In genomic region chr2:132140536-132140935, GRCm38 (mm10) we compare ENCODE assay signal across 25 mouse cellular contexts. TPM values are rescaled to one million over a fixed set of nuclear protein-coding genes. Genes with fewer than 3 reads are reported as not detected.
DNase-seq lines count a peak whose midpoint lies in the region; ATAC-seq and TF ChIP-seq lines count a peak whose summit lies in the region.
"Had no signal": no experiment of that assay in that cellular context is flagged by ENCODE, and none has a peak within 500 bp of the region (broad histone marks: within the 10 kb centered on the region; RNA-seq: fewer than 3 reads in every experiment).

No protein-coding gene starts in this region.

- peak; percentile 29 for DNase-seq in adrenal gland, postnatal 10 days
- no peak for DNase-seq in adrenal gland, adult 8-10 months
- DNase-seq in kidney, postnatal 0 days (ENCODE audit: low spot score) = no peak
- DNase-seq in kidney, adult 8-10 months = no peak
- DNase-seq in brain, adult 2 months (ENCODE audit: low read depth, low spot score) = peak; percentile 58
- no peak for DNase-seq in cerebellum, postnatal 4 days (ENCODE audit: low spot score in 2 of 2)
- DNase-seq: cerebellum, adult 8-10 months; cerebellum, postnatal 25 days; gastrocnemius, adult 2 months; gastrocnemius, postnatal 36 days; heart, postnatal 10 days; kidney, adult 2 months; kidney, postnatal 10 days; liver, embryonic 13.5 days; lung, adult 18-20 months; lung, postnatal 10 days; midbrain, embryonic 14.5 days had no signal

- no peak overlapping the region for H3K4me3 ChIP-seq in kidney, postnatal 0 days (replicated peaks; ENCODE audit: low read depth, low read length)
- H3K4me3 ChIP-seq in E14TG2a.4 (replicated peaks; ENCODE audit: low read length) = no peak overlapping the region
- H3K4me3 ChIP-seq: gastrocnemius, adult 2 months; heart, embryonic 13.5 days; hindbrain, embryonic 10.5 days; hindbrain, embryonic 15.5 days; limb, embryonic 10.5 days; limb, embryonic 15.5 days; liver, embryonic 13.5 days had no signal

- H3K9me3 ChIP-seq in kidney, postnatal 0 days (replicated peaks; ENCODE audit: low read length) = no peaks in the 10 kb centered on the region
- H3K9me3 ChIP-seq in E14TG2a.4 (ENCODE audit: low read length) = no peaks in the 10 kb centered on the region
- H3K9me3 ChIP-seq: heart, embryonic 13.5 days; hindbrain, embryonic 10.5 days; hindbrain, embryonic 15.5 days; limb, embryonic 10.5 days; limb, embryonic 15.5 days; liver, embryonic 13.5 days had no signal

- WGBS in kidney, postnatal 0 days = 72% methylated on average over 10 of the region's 10 CpGs

- H3K36me3 ChIP-seq in kidney, postnatal 0 days (ENCODE audit: insufficient read depth, low read length) = no peaks in the 10 kb centered on the region
- peaks cover 14% of the 10 kb centered on the region; the same call in 1 of the 2 replicates for H3K36me3 ChIP-seq in E14TG2a.4 (ENCODE audit: insufficient read depth, low read length)
- H3K36me3 ChIP-seq: hindbrain, embryonic 15.5 days; limb, embryonic 15.5 days had no signal

- H3K4me2 ChIP-seq in kidney, postnatal 0 days (ENCODE audit: low read length) = no peak overlapping the region
- H3K4me2 ChIP-seq: heart, embryonic 13.5 days; hindbrain, embryonic 15.5 days; limb, embryonic 15.5 days; liver, embryonic 13.5 days had no signal

- no peak overlapping the region for H3K27ac ChIP-seq in kidney, postnatal 0 days
- H3K27ac ChIP-seq: gastrocnemius, adult 2 months; heart, embryonic 13.5 days; hindbrain, embryonic 10.5 days; hindbrain, embryonic 15.5 days; limb, embryonic 10.5 days; limb, embryonic 15.5 days; liver, embryonic 13.5 days had no signal

- no peaks in the 10 kb centered on the region; the same call in 1 of the 2 replicates for H3K4me1 ChIP-seq in kidney, postnatal 0 days (replicated peaks; ENCODE audit: insufficient read depth, low read length)
- peaks cover 80% of the 10 kb centered on the region for H3K4me1 ChIP-seq in E14TG2a.4 (replicated peaks; ENCODE audit: low read depth, low read length)

- no peaks in the 10 kb centered on the region for H3K27me3 ChIP-seq in kidney, postnatal 0 days (ENCODE audit: insufficient read depth, low read length)
- H3K27me3 ChIP-seq in E14TG2a.4 (ENCODE audit: insufficient read depth, low read length) = 0 out of 2 replicates have a peak, but pooled peaks cover 8% of the 10 kb centered on the region
- H3K27me3 ChIP-seq: heart, embryonic 13.5 days; hindbrain, embryonic 15.5 days had no signal

- no peak for ATAC-seq in kidney, postnatal 0 days (replicated peaks; ENCODE audit: low FRiP score, low read depth)
- ATAC-seq: forebrain, embryonic 14.5 days; inflammation-experienced regulatory T-cells, adult 6 months had no signal

- H3K9ac ChIP-seq in kidney, postnatal 0 days (ENCODE audit: low read depth, low read length) = no peak overlapping the region
- H3K9ac ChIP-seq: heart, embryonic 13.5 days; hindbrain, embryonic 15.5 days; limb, embryonic 15.5 days; liver, embryonic 13.5 days had no signal

- TF ChIP-seq CTCF in kidney, postnatal 0 days (IDR thresholded peaks at IDR 0.05; ENCODE audit: low read depth) = peak; percentile 27; the same call in 1 of the 2 replicates
- 0 out of 2 replicates have a peak, but pooled peaks have one; percentile 4 for TF ChIP-seq CTCF in E14TG2a.4 (conservative IDR thresholded peaks at IDR 0.05; ENCODE audit: low read length)

RNA-seq across cellular contexts. Expression of gene Slc23a2, which starts 4.4 kb away (rescaled TPM):
- 10 to 100 TPM; 36.6 to 66.0 TPM for total RNA-seq in adrenal gland, postnatal 10 days (2021)
- 100 to 1,000 TPM; 102 to 154 (median 134) TPM for total RNA-seq in adrenal gland, adult 8-10 months (2022)
- polyA plus RNA-seq in kidney, postnatal 0 days (2015; fragmentation: Nextera tagmentation; extraction: Ambion mirVana) = 11.7 and 12.3 TPM in 2 replicates

Comparison
In these comparisons a context has a peak if more than half of its experiments do, and no peak if none do; other contexts are left out.
1. DNase-seq: peak in adrenal gland, postnatal 10 days (single experiment) and brain, adult 2 months (single experiment); none in adrenal gland, adult 8-10 months (single experiment), kidney, postnatal 0 days (single experiment), kidney, adult 8-10 months (0 of 2) and cerebellum, postnatal 4 days (0 of 2).